Mouse (Mus musculus) thymus, adult 2 months (tissue): ENCODE measurements at regions not wholly inside any gene's neighbourhood (a gene's known extent, or its start where the extent isn't known, plus 50 kb on each side); places are given as distances from the start of the nearest gene placed in this dataset.

Experiments
- CTCF ChIP-seq: fragments of 200-500 bp; IDR thresholded peaks from 2 replicates; pipeline ENCODE4 v1.5.1; 2012; ENCODE audit warnings: mild to moderate bottlenecking, control low read depth, low read length, moderate library complexity, borderline replicate concordance; ENCODE audit not compliant: control insufficient read depth, poor library complexity, insufficient read depth; ENCODE audit errors: extremely low read depth
- POLR2A ChIP-seq: fragments of 200-500 bp; IDR thresholded peaks from 2 replicates; pipeline ENCODE4 v1.6.1; 2012; ENCODE audit warnings: mild to moderate bottlenecking, low read length, control low read depth, moderate library complexity; ENCODE audit not compliant: control insufficient read depth, poor library complexity, insufficient read depth; ENCODE audit errors: extremely low read depth

DNA sequence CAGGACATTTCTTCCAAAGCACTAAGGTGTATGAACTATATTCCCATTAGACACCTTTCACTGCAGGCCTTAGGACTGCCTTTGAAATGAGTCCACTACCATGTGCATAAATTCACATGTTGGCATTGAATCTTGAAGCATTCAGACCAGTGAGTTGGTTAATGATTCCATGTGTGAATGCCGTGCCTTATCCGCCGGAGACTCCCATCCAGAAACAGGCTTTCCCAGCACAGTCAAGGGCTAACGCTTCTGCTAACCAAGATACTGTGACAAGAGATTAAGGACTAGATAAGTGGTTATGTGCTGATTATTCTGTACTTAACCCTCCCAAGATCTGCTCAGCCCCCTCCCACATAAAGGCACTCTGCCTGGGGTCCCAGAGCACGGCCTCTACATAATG is 287.9 kb upstream of the Meis1 start:
- no peak for TF ChIP-seq CTCF
- no peak for TF ChIP-seq POLR2A
